Mouse (Mus musculus) C2C12 (cell line): ENCODE results near the gene Apmap.

ENCODE experiments used
- CTCF ChIP-seq: IDR thresholded peaks from one replicate; pipeline ENCODE4 v1.5.1; 2011; ENCODE audit not compliant: control insufficient read depth, insufficient read depth, insufficient read length
- MYOD1 ChIP-seq: IDR thresholded peaks from one replicate; pipeline ENCODE4 v1.6.1; 2011; ENCODE audit warnings: low read depth; ENCODE audit not compliant: control insufficient read depth, insufficient read length

DNA sequence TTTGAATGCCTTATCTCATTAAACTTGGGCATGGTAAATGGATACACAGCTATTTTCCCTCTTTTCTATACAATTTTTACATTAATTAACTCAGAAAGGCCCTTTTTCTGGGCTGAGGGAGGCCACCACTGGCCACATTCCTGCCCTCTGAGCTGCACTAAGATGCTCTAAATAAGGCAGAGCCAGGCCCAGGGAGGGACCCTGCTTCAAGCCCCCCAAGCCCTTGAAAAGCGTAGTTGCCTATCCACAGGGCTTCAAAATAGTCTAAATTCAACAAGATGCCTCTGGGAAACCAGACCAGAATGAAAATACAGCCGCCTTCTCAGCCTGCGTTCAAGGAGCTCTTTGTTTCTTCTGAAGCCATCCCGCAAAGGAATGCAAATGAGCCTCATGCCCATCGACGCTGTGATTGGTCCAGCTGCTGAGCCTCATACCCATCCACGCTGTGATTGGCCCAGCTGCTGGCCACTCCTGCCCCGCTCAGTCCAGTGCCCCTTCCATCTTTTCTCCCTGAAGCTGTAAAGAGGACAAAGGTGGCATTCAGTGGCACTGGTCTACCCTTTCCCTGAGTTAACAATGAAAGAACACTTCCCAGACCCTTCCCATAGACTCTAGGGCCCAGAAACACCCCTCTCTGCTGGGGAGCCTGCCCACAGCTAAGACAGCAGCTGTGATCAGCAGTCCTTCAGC, 35.5 kb upstream of the Apmap start:
- TF ChIP-seq CTCF (no peak), MYOD1 (no peak)
